Mouse (Mus musculus) heart, postnatal 25 days (tissue): ENCODE measurements around the gene Sh3glb1. TPM values are rescaled to one million over a fixed set of nuclear protein-coding genes. Genes with fewer than 3 reads are reported as not detected.
A peak's percentile ranks its signal among the peaks of the same experiment; 100 is the strongest.

Source experiments
- DNase-seq: peaks from one replicate; pipeline ENCODE4 v3.0.0; 2022; ENCODE audit warnings: low spot score
- intact Hi-C: fragments of 180-260 bp; cut with DNase I; formaldehyde crosslinking; loops from one replicate; pipeline ENCODE4 v1.15.1; 2025
- total RNA-seq, 2 experiments: library from RNA; stranded (reverse); gene quantifications; 2 replicates each; pipeline ENCODE4 v1.2.3; 2021

Sh3glb1 gene
- total RNA-seq, 2 experiments from 2014 or later = 330 to 353 TPM

- no peak for DNase-seq
- intact Hi-C loops = no loop called here
Measured at GRCm38 (mm10) chr3:144681542-144681941, 38.6 kb downstream of the Sh3glb1 start.

GRCm38 (mm10) chr3:144679701-144680159 is 40.4 kb downstream of the Sh3glb1 start:
- peak; percentile 14 for DNase-seq
- intact Hi-C loops = no loop called here

GRCm38 (mm10) chr3:144679137-144679536 is 41.0 kb downstream of the Sh3glb1 start:
- DNase-seq = no peak
- intact Hi-C loops = no loop called here

- intact Hi-C loops = no loop called here
Measured at GRCm38 (mm10) chr3:144677751-144678150, 42.4 kb downstream of the Sh3glb1 start.

GRCm38 (mm10) chr3:144676249-144676648 is 43.9 kb downstream of the Sh3glb1 start:
- intact Hi-C loops = no loop called here
- no peak for DNase-seq

More at GRCm38 (mm10) chr3:144677751-144678150, 42.4 kb downstream of the Sh3glb1 start:
- DNase-seq = no peak

- no peak for DNase-seq
- intact Hi-C loops = no loop called here
Measured at GRCm38 (mm10) chr3:144672016-144672415, 48.1 kb downstream of the Sh3glb1 start.

- DNase-seq = no peak
- intact Hi-C loops = no loop called here
Measured at GRCm38 (mm10) chr3:144669944-144670874, 49.9 kb downstream of the Sh3glb1 start.

- intact Hi-C loops = no loop called here
- DNase-seq = no peak
Measured at GRCm38 (mm10) chr3:144669457-144669864, 50.7 kb downstream of the Sh3glb1 start.

- DNase-seq = no peak
- intact Hi-C loops = no loop called here
Measured at GRCm38 (mm10) chr3:144668949-144669348, 51.2 kb downstream of the Sh3glb1 start.

- intact Hi-C loops = no loop called here
- DNase-seq = no peak
Measured at GRCm38 (mm10) chr3:144668039-144668438, 52.1 kb downstream of the Sh3glb1 start.

- intact Hi-C loops = no loop called here
Measured at GRCm38 (mm10) chr3:144664363-144665299, 55.5 kb downstream of the Sh3glb1 start.

GRCm38 (mm10) chr3:144663415-144664093 is 56.6 kb downstream of the Sh3glb1 start:
- intact Hi-C loops = no loop called here
- DNase-seq = no peak

More at GRCm38 (mm10) chr3:144664363-144665299, 55.5 kb downstream of the Sh3glb1 start:
- peak; percentile 28 for DNase-seq

GRCm38 (mm10) chr3:144662215-144662852 is 57.8 kb downstream of the Sh3glb1 start:
- no peak for DNase-seq
- intact Hi-C loops = no loop called here

- intact Hi-C loops = no loop called here
- DNase-seq = no peak
Measured at GRCm38 (mm10) chr3:144661439-144661838, 58.7 kb downstream of the Sh3glb1 start.

GRCm38 (mm10) chr3:144644202-144644601 is 75.9 kb downstream of the Sh3glb1 start:
- no peak for DNase-seq
- intact Hi-C loops = no loop called here

- DNase-seq = peak; percentile 74
- intact Hi-C loops = no loop called here
Measured at GRCm38 (mm10) chr3:144643301-144643871, 76.7 kb downstream of the Sh3glb1 start.

- no peak for DNase-seq
- intact Hi-C loops = no loop called here
Measured at GRCm38 (mm10) chr3:144642141-144642540, 78.0 kb downstream of the Sh3glb1 start.

GRCm38 (mm10) chr3:144640033-144640432 is 80.1 kb downstream of the Sh3glb1 start:
- intact Hi-C loops = no loop called here
- DNase-seq = no peak

- intact Hi-C loops = no loop called here
- DNase-seq = no peak
Measured at GRCm38 (mm10) chr3:144639387-144639786, 80.7 kb downstream of the Sh3glb1 start.
